Mouse (Mus musculus) embryo, embryonic 10.5 days (tissue): ENCODE measurements around the gene Eif3k.
A peak's percentile ranks its signal among the peaks of the same experiment; 100 is the strongest.

Source experiments
- DNase-seq: peaks from one replicate; pipeline ENCODE4 v3.0.0-alpha.2; 2015; ENCODE audit warnings: low spot score

Eif3k gene

DNA sequence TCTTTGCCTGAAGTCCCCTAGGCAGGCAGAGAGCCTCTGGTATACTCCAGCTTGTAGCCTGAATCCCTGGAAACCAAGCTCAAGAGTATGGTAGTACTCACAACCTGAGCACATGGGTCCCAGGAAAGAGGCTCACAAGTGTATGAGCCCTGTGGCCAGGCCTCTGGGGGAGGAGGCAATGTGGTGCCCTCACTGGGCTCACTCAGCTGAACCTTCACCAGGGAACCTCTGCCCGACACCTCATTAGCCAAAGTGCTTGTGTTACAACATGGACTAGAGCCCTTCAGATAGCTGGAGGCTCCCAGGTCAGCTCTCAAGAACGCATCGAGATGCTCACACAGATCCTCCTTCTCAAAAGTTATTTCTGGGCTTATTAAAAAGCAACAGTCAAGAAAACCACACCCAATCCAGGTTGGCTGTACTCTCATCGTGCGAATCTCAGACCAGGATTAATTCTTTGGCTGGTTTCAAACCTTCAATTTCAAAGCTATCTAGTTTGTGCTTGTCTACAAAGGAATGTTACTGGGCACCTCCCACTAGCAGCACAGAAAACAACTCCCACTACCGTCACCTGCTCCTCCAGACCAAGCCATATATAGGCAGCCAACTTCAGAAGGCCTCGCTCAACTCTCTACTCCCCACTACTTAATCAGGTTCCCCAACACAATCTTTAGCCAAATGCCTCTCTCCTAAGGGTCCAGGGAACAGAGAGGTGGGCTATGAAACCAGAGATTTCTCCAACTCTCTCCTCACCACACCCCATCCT is 42.1 kb downstream of the Eif3k start:
- no peak for DNase-seq

DNA sequence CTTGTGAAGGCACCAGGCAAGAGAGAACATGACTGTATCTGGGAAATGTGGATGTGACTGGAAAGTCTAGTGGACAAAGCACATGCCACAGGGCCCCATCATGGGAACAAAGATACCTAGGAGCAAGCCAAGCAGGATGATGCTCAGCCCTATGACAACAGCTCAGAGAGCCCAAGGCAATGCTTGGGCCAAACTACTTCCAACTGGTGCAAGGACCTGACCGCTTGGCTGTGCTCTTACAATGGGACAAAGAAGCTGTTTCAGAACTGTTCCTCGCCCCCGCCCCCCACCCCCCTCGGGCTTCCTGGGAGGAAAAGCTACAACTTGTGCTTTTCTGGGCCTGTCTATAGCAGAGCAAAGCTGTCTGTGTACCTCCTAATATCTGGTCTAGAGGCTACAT is 43.0 kb downstream of the Eif3k start:
- DNase-seq, result no peak

DNA sequence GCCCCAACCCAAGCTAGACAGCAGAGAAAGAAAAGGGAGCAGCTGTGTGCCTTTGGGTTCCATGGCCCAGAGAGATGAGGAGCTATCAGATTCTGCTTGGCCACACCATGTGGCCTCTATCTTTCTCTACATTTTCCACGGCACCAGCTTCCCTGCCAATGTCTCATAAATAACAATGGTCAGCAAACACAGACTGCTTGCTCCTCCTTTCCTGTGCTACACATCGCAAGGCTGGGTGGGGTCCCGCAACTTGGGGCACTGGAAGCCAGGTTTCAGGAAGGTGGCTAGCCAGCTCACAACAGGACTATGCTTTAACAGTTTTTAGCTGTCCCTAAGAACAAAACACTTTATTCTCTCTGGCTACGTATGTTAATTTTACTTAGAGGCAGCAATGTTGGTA is 44.9 kb downstream of the Eif3k start:
- DNase-seq, result no peak

DNA sequence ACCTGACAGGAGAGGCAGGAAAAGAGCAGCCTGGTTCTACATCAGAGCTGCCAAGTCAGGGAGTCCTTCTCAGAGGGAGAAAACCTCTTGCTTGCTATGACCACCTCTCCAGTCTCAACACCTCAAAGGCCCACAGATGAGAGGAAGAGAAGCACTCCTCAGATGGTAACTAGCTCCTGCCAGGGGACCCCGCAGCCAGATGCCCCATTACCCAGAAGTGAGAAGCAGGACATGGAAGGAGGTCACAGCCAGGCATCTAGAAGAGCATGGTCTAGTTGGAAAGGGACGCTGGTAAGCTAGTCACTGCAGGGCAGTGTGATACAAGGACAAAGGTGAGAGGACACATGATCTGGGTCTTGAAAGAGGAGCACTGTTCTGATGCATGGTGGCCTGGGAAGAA is 47.8 kb downstream of the Eif3k start:
- no peak for DNase-seq

DNA sequence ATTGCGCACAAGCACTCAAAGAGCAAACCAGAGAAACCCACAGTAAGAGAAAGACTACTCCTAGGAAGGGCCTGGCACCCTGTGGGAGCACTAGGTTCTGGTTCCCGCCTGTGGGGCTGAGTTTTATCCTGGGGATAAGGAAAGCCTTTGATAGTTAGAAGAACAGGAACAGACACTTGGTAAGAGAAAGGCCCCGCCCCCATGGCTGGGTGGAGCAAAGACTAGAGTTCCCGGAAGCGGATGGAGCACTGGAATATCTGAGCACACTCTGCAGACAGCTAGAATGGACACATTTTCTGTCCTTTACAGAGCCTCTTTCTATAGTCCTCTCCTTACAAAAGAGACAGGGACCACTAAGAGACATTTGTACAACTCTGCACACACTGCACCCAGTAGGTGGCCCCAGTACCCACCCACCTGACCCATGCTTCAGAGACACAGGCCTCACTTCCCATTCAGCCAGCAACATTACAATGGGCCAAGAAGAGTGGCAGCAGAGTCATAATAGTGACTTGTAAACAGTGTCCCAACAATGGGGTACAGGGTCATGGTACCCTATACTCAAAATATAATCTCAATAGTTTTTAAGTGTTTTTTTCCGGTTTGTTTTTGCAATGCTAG is 49.1 kb downstream of the Eif3k start:
- no peak for DNase-seq

DNA sequence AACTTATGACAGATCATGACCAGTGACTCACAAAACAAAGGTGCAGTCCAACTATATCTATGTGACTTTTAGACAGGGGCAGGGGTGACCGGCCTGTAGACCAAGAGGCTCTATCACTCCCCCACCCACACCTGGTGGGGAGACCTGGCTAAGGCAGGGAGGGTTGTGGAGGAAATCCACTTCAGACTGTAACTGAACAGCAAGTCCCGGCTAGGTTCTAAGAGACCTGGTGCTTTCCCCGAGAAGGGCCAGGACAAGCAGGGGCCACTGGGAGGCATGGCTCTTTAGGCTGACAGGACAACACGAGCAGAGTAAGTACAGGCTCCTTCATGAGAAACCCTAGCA is 50.0 kb downstream of the Eif3k start:
- DNase-seq, result no peak

DNA sequence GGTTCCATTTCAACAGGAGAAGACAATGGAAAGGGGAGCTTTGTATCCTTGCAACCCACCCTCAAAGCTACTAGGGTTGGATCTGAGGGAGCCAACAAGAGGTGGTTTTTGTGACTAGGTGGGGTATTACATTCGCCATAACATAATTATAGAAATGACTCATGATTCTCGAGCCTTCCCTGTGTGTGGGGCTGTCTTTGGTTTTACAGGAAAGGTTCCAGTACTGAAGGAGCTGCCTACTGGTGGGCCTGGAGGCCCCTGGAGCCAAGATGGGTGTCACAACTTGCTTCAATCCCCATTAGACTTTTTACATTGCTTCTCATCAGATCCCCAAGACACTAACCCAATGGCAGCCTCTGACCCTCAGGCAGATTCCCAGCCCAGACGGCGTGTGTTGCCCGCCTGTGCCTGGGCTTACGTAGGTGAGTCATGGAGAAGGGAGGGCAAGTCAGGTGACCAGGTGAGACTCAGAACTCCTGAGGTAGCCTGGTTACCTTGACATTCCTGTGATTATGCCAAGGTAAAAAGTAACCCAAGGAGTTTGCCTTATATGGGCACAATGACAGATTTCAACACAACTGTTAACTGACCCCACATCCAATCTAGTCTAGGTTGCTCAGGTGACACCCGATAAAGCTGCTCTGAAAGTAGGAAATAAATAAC is 50.5 kb downstream of the Eif3k start:
- no peak for DNase-seq

DNA sequence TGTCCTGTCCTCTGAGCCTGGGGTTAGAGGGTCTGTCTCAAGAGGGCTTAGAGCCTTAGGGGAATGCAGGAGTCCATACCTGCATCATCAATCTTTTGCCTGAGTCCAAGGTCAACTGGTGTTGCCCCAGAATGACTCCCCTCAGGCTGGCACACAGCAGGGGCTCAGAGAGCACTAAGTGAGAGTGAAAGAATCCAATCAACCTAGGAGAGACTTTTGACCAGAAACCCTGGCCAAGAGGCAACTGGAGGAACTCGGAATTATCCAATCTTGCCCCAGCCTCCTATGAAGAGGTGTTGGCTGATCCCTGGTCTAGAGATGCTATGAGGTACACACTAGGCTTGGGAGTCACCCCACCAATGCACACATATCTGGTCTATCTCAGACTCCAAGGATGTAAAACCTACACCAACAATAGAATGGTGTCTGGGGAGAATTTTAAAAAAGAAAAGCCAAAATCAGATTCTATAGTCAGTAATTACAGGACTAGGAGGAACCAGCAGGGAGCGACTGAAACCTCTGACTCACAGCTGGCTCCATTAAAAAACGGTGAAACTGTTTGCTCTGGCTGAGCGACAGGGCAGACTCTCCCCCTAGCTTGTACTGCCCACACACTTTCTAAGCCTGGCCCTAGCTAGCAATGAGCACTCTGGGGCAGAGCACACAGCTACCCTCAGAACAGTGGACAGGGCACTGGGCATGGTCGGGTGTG is 51.2 kb downstream of the Eif3k start:
- no peak for DNase-seq

DNA sequence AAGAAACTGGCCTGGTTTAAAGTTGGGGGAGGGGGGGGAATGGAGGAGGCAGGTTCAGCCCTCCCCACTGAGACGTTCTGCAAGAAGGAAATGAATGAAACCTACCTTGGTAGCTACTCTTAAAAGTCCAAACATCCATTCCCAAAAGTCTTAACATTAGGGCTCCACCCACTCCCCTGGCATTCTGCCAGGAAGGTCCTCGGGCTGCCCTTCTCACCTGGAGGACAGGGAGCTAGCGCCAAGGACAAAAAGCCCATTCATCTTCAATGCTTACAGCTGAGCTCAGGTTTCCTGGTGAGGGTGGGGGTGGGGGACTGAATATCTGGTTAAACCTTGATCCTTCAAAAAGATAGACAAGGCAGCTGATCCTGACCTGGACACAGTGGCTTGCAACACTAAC is 52.3 kb downstream of the Eif3k start:
- DNase-seq, result no peak

DNA sequence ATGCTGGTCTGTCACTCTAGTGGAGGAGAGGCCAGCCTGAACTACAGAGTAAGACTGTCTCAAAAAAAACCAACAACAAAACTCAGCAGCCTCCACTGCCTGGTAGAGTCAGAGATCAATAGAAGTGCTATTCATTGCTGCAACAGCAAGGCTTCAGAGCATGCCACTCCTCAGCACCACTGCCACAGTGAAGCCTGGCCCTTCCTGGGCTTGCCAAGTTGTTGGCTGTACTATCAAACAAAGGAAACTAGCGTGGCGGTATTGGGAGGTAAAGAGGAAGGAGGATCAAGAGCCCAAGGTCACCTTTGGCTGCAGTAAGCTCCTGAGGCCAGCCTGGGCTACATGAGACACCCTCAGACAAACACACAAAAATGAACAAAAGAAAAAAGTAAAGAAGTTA is 55.5 kb downstream of the Eif3k start:
- no peak for DNase-seq

DNA sequence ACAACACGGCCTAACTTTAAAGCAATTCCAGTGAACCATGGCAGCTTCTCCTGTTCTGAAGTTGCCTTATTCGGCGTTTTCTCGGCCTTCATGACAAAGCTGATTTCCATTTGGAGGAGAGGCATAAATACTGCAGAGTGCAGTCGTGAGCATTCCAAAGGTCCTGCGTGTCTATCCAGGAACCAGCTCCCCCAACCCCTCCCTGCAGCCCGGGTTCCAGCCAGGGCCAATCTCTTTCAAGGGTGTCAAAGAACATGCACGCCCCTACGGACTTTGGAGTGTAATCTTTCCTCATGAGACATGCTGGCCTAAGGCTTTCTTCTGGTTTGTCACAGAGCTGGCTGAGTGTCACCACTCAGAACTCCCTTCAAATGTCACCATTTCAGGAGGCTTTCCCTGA is 56.3 kb downstream of the Eif3k start:
- peak; percentile 57 for DNase-seq

DNA sequence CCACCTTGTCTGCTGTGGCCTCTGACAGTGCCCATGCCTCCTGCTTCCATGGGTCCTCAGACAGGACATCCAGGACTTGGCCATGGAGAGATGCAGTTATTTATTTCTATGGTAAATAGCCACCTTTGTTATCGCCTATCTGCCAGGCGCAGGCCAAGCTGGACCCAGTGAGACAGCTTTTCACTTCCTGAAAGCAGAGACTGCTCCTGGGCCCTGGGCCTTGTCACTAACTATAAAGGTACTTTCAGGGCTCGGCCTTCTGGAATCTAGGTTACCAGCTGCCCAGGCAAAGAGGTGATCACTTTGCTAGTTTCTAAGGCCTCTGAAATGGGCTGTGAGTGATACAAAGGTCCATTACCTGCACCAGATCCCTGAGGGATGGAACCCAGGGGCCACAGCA is 56.9 kb downstream of the Eif3k start:
- DNase-seq, result no peak

DNA sequence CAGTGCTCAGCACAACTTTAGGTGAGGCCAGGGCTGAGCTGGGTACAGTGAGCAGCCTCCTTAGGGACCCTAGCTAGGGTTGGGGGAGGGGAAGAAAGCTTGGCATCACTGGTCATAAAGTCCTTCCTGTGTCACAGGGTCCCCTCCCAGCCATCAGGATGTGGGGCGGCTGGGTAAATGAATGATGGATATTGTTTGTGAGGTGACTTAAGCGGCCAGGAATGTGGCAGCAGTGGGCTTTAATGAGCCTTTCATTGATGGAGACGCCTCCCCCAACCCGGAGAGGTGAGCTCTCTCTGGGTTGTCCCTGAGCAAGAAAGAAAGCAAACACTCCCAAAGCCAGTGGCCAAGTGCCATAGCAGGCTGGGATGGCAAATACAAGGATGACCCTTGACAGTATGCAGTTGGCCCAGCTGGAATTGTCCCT is 57.8 kb downstream of the Eif3k start:
- peak; percentile 73 for DNase-seq

DNA sequence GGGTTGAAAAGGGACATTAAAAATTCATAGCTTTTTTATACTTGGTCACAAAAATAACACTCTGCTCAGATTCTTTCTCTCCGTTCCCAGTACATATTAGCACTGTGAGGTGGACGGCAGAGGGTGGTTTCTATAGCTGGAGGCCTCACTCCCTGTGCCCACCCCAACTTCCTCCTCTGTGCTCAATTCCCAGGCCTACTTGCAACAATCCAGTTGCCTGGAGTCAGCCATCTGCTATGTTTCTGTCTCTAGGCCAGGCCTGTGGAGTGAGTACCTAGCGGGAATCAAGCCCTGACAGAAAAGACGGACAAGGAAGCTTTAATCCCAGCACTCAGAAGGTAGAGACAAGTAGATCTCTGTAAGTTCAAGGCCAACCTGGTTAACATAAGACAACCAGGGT is 59.1 kb downstream of the Eif3k start:
- DNase-seq, result no peak

DNA sequence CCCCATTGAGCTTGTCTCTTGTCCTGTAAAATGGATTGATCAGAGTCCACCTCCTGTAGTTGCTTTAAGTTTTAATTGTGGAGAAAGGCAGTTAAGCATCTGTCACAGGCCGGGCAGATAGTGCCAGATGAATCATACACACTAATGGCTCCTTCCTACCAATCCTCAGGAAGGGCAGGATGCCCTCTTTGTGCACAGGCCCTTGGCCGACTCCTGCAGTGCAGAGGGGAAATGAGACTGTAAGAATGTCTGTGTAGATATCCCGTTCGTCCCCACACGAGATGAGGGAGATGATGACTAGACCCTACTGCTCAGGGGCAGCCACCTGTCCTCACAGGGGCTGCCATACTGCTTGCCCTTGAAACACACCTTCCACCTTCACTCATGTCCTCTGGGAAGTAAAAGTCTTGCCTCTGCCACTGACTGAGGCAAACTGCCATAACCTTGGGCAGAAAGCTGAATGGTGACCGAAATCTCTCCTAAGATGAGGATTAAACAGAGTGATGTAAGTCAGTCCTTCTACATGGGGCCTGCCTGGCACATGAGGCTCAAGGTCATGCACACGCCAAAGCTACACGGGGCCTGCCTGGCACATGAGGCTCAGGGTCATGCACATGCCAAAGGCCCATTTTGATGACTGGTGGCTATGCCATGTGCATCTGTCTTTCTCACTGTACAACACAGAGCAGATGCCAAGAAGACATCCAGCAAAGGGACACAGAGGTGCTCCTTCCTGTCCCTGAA is 59.8 kb downstream of the Eif3k start:
- no peak for DNase-seq
